Mouse (Mus musculus) liver, adult 2 months (tissue): Measurements from ENCODE around the gene Tet1. TPM values are rescaled to one million over a fixed set of nuclear protein-coding genes. Genes with fewer than 3 reads are reported as not detected.

Experiments used
- DNase-seq: peaks from one replicate; pipeline ENCODE4 v3.0.0-alpha.2; 2011; ENCODE audit warnings: low read depth, low spot score; ENCODE audit errors: extremely low read depth
- H3K27ac ChIP-seq: fragments of 200-500 bp; replicated peaks from 2 replicates; pipeline ENCODE4 v1.5.1; 2012; ENCODE audit warnings: low read depth, mild to moderate bottlenecking, control low read depth, inconsistent platforms, low read length; ENCODE audit not compliant: insufficient read depth
- H3K27me3 ChIP-seq: fragments of 200-500 bp; 2 replicates; pipeline ENCODE4 v1.6.1; 2012; ENCODE audit warnings: mild to moderate bottlenecking, moderate library complexity, low read length, inconsistent platforms; ENCODE audit not compliant: control insufficient read depth, insufficient read depth
- H3K36me3 ChIP-seq: fragments of 200-500 bp; 2 replicates; pipeline ENCODE4 v1.6.1; 2012; ENCODE audit warnings: low read length, inconsistent platforms; ENCODE audit not compliant: control insufficient read depth, insufficient read depth
- H3K4me1 ChIP-seq: fragments of 200-500 bp; 2 replicates; pipeline ENCODE4 v1.6.1; 2011; ENCODE audit warnings: low read length; ENCODE audit not compliant: control insufficient read depth, insufficient read depth
- H3K4me3 ChIP-seq: fragments of 200-500 bp; 2 replicates; pipeline ENCODE4 v1.5.1; 2011; ENCODE audit warnings: low read depth, mild to moderate bottlenecking, control low read depth, low read length, moderate library complexity; ENCODE audit not compliant: insufficient read depth
- H3K79me2 ChIP-seq: fragments of 200-500 bp; 2 replicates; pipeline ENCODE4 v1.6.1; 2012; ENCODE audit warnings: inconsistent platforms, mild to moderate bottlenecking, low read length, moderate library complexity; ENCODE audit not compliant: control insufficient read depth, insufficient read depth
- H3K9ac ChIP-seq: fragments of 200-500 bp; 2 replicates; pipeline ENCODE4 v1.6.1; 2012; ENCODE audit warnings: low read depth, mild to moderate bottlenecking, control low read depth, inconsistent platforms, low read length
- CTCF ChIP-seq: fragments of 200-500 bp; IDR thresholded peaks from 2 replicates; pipeline ENCODE4 v1.5.1; 2011; ENCODE audit warnings: low read depth, low read length, control low read depth
- POLR2A ChIP-seq: fragments of 200-500 bp; IDR thresholded peaks from 2 replicates; pipeline ENCODE4 v1.6.1; 2011; ENCODE audit warnings: low read length, control low read depth; ENCODE audit not compliant: insufficient read depth; ENCODE audit errors: extremely low read depth
- WGBS: fragments of 180-500 bp; shearing (Covaris S2); methylation state at CpG from one replicate; pipeline ENCODE4 v1.1.7; 2018; 5-methylcytosine and 5-hydroxymethylcytosine counted together
- polyA plus RNA-seq: library from polyadenylated mRNA; depleted of rRNA; stranded (reverse); fragments of >200 nt; gene quantifications from 2 replicates; pipeline ENCODE4 v1.2.3, GENCODE M21; 2012
- total RNA-seq: library from RNA; depleted of rRNA; stranded (reverse); fragments of >200 nt; gene quantifications from 2 replicates; pipeline ENCODE4 v1.2.3, GENCODE M21; 2014

Tet1 gene
- total and polyA plus RNA-seq, 2 experiments, result 0.05 to 0.18 TPM

DNA sequence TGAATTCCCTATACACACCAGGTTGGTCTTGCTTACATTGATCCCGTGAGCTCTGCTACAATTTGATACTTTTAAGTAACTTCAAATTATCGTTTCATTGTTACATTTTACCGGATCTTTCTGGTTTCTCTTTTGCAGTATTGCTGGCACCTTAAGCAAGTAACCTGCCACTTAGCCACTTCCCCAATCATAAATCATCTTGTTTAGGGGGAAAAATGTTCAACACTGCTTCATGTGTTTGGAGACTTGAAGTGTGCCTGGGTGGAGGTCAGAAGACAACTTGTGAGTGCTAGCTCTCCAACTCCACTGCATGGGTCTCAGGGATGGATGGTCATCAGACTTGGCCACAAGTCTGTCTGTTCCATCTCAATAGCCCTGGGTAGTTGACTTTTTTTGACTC, 17.8 kb downstream of the Tet1 start:
- no peak overlapping the region for H3K9ac ChIP-seq
- 88% methylated on average over 3 of the region's 3 CpGs for WGBS
- no peak overlapping the region for H3K27ac ChIP-seq
- H3K27me3 ChIP-seq, result no peaks in the 10 kb centered on the region
- TF ChIP-seq POLR2A (no peak), CTCF (no peak)
- H3K79me2 ChIP-seq, result no peaks in the 10 kb centered on the region
- H3K36me3 ChIP-seq, result no peaks in the 10 kb centered on the region
- no peak overlapping the region for H3K4me3 ChIP-seq
- H3K4me1 ChIP-seq, result 0 out of 2 replicates have a peak, but pooled peaks cover 3% of the 10 kb centered on the region
- no peak for DNase-seq

DNA sequence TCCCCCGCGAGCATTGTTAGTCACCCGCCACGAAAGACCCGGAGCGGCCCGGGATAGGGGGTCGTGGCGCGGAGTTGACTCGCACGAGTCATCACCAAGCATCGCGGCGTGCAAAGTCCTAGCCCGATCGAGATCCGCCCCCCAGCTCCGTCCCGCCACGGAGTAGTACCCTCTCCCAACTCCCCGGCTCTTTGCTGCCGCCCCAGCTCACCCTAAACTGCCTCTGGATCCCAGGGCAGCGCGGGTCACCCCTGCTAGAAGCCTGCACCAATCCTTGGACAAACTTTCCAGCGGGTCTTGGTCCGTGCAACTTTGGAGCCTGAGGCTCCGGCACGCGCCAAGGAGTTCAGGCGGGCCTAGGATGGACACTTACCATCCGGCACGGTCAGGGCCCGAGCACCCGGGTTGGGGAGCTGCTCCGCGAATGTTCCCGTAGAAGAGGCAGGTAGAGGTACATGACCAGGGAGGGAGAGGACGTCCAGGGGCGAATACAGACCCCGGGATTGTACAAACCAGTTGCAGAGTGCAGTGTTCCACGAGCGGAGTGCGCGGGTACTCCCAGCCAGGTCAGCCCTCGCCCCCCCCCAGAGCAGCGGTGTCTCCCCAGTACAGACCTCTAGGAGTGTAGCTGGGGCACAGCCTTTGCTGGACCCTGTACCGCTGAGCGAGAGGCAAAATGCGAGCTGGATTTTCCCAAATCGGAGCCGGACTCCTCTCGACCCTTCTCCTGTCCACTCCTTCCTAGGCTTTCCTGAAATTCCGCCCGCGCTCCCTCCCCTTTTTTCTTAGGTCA, 21.8 kb downstream of the Tet1 start:
- DNase-seq, result peak; percentile 8
- Histone ChIP-seq H3K4me1 (peaks cover 3% of the 10 kb centered on the region; the same call in 1 of the 2 replicates), H3K27me3 (no peaks in the 10 kb centered on the region), H3K27ac (no peak overlapping the region), H3K9ac (0 out of 2 replicates have a peak overlapping the region, but pooled peaks have one; percentile 3), H3K36me3 (no peaks in the 10 kb centered on the region), H3K79me2 (no peaks in the 10 kb centered on the region), H3K4me3 (peak overlapping the region; percentile 49)
- 1% methylated on average over 56 of the region's 56 CpGs for WGBS
- TF ChIP-seq CTCF (no peak), POLR2A (no peak)

DNA sequence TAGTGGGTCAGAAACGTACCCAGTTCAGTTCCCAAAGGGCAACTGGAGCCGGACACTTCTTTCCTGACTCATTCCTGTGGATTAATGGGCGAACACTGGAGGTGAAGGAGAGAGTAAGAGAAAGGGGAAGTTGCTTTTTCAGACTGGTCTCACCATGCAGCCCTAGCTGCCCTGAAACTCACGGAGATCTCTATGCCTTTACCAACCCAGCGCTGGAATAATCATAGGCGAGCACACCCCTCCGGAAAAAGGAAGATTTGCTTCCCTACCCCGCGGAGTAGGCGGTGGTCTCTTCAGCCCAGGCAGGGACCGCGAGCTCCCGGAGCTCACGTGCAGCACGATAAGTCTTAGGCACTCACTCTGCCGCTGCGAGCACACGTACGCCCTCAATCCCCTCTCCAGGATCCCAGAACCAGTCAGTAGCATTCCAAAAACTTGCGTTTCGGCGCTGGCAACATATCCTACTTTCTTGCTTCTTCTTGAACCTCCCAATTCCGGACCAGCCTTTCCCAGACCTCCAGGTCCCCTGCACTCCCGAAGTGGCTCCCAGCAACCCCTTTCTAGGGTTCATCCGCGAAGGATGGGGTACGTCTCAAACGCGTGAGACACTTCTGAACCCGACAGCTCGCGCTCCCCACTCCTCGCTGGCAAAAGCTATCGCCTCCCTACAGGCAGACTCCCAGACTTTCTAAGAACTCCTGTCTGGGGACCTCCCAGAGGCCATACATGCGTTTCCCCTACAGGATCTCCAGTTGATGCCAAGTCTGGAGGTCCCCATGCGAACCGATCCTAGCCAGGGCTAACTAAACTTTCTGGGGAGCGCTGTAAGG, 22.6 kb downstream of the Tet1 start:
- peak overlapping the region; percentile 49; the same call in 1 of the 2 replicates for H3K4me3 ChIP-seq
- H3K27me3 ChIP-seq, result no peaks in the 10 kb centered on the region
- peaks cover 3% of the 10 kb centered on the region; the same call in 1 of the 2 replicates for H3K4me1 ChIP-seq
- no peak overlapping the region for H3K9ac ChIP-seq
- no peak for DNase-seq
- TF ChIP-seq CTCF (no peak), POLR2A (no peak)
- no peak overlapping the region for H3K27ac ChIP-seq
- no peaks in the 10 kb centered on the region for H3K36me3 ChIP-seq
- WGBS, result under 1% methylated on average over 38 of the region's 38 CpGs
- no peaks in the 10 kb centered on the region for H3K79me2 ChIP-seq

DNA sequence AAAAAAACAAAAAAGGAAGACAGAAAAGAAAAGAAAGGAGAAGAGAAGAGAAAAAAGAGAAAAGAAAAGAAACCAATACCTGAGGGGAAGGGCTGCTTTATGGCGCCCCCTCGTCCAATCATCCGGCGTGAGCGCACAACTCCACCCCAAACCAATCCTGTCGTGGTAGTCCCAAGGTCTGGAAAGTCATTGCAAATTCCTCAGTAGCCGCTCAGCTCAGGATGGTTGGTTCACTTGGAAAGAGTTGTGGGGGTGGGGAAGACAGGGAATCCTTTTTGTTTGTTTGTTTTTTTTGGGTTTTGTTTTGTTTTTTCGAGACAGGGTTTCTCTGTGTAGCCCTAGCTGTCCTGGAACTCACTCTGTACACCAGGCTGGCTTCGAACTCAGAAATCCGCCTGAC, 23.3 kb downstream of the Tet1 start:
- WGBS, result 31% methylated on average over 10 of the region's 10 CpGs
- H3K36me3 ChIP-seq, result no peaks in the 10 kb centered on the region
- no peak overlapping the region for H3K9ac ChIP-seq
- TF ChIP-seq POLR2A (no peak), CTCF (no peak)
- H3K27ac ChIP-seq, result no peak overlapping the region
- no peak for DNase-seq
- H3K4me3 ChIP-seq, result no peak overlapping the region
- H3K27me3 ChIP-seq, result no peaks in the 10 kb centered on the region
- H3K79me2 ChIP-seq, result no peaks in the 10 kb centered on the region
- H3K4me1 ChIP-seq, result peaks cover 3% of the 10 kb centered on the region; the same call in 1 of the 2 replicates

DNA sequence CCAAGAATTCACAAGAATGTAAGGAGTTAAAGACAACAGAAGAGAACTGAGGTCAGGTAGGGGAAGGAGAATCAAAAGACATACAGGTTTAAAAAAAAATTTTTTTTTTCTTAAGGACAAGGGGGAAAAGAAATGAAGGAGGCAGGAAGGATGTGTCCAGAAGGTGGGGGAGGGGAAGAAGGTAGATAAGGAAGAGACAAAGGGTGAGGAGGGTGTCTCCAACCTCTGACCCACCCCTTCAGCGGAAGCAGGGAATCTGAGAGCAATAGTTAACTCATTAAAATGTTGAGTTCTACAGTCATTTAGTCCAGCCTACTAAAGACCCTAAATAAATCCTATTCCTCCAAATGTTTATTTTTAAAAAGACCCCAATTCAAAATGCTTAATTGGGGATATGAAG, 24.3 kb downstream of the Tet1 start:
- no peak overlapping the region for H3K27ac ChIP-seq
- H3K36me3 ChIP-seq, result no peaks in the 10 kb centered on the region
- no peak overlapping the region for H3K4me3 ChIP-seq
- 94% methylated on average over 1 of the region's 1 CpGs for WGBS
- H3K4me1 ChIP-seq, result peaks cover 3% of the 10 kb centered on the region; the same call in 1 of the 2 replicates
- TF ChIP-seq CTCF (no peak), POLR2A (no peak)
- no peaks in the 10 kb centered on the region for H3K79me2 ChIP-seq
- no peak overlapping the region for H3K9ac ChIP-seq
- DNase-seq, result no peak
- no peaks in the 10 kb centered on the region for H3K27me3 ChIP-seq
